Mouse (Mus musculus) mature B cell (primary cell): ENCODE data around the gene Rnase13.
"Not testable (repeated sequence)": the region's sequence is repeated elsewhere in the genome, so short reads cannot be mapped to it uniquely, and the experiment has no call there.

ENCODE experiments used
- in situ Hi-C: fragments of 300-500 bp; cut with MboI; formaldehyde crosslinking; loops from 2 replicates; pipeline ENCODE4 v1.14.3; 2019

The Rnase13 gene

GRCm38 (mm10) chr14:51922571-51922865 is at the start of gene Rnase13:
TSS of gene Rnase13 (minus strand) at chr14:51922773.
- in situ Hi-C loops = no loop called here

GRCm38 (mm10) chr14:51967400-51967799 is 44.8 kb upstream of the Rnase13 start:
- in situ Hi-C loops = no loop called here

GRCm38 (mm10) chr14:51960316-51960715 is 37.7 kb upstream of the Rnase13 start:
- in situ Hi-C loops = no loop called here

- in situ Hi-C loops = no loop called here
Measured at GRCm38 (mm10) chr14:51943336-51943735, 20.8 kb upstream of the Rnase13 start.

DNA sequence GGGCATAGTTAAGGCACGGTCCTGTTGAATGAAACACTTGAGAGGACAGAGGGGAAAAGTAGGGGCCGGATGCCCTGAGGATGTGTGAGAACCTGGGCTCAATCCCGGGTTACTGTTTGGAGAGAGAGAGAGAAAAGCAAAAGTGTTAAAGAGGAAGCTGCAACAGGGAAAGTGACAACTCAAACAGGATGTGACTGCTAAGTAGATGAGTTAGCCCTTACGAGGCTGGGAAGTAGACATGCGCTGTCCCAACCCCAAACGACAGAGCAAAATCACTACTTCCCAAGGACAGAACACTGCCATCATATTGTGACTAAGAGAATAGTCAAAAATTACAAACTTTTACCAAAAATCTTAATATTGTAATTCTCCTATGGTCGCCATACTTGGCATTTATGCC is 19.7 kb upstream of the Rnase13 start:
- in situ Hi-C loops = no loop called here

- in situ Hi-C loops = no loop called here
Measured at GRCm38 (mm10) chr14:51941577-51941976, 19.0 kb upstream of the Rnase13 start.

DNA sequence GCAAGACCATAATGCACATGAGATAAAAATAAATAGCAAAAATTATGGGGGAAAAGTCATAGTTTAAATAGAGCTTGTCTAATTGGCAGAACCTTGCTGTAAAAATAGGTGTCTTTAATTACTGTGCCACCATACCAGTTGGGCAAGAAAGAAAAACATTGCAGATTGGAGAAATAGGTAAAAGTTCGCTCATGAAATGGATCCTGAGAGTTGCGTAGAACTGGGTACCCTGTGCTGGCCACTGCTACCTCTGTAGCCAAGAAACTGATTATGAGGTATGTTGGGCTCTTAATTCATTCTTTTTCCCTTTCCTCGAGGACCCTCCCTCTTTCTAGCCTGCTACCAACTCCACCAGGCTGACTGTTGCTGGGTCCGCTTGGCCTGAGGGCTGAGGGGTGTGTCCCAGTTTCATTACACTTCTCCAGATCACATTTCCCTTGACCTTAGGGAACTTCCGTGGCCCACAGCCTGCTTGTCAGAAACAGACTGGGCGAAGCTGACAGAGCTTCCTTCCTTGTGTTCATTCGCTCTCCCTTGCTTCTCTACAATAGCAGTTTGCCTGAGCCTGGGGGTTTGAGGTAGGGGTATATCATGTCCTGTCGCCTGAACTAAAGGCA is 18.5 kb upstream of the Rnase13 start:
- in situ Hi-C loops = no loop called here

DNA sequence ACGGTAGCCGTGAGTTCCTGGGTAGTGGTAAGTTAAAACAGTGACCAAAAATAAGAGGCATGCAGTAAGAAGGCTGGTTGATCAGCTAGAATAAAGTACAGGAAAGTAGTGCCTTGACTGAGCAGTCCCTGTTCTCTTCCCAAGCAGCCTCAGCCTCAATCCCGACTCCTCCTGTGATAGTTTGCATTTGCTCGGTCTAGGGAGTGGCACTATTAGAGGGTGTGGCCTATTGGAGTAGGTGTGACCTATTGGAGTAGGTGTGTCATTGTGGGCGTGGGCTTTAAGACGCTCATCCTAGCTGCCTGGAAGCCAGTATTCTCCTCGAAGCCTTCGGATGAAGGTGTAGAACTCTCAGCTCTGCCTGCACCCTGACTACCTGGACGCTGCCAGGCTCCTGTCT is 16.4 kb upstream of the Rnase13 start:
- in situ Hi-C loops = no loop called here

GRCm38 (mm10) chr14:51932092-51933020 is 9.8 kb upstream of the Rnase13 start:
- in situ Hi-C loops = no loop called here

- in situ Hi-C loops = no loop called here
Measured at GRCm38 (mm10) chr14:51930824-51931223, 8.3 kb upstream of the Rnase13 start.

GRCm38 (mm10) chr14:51929968-51930367 is 7.4 kb upstream of the Rnase13 start:
- in situ Hi-C loops = no loop called here

DNA sequence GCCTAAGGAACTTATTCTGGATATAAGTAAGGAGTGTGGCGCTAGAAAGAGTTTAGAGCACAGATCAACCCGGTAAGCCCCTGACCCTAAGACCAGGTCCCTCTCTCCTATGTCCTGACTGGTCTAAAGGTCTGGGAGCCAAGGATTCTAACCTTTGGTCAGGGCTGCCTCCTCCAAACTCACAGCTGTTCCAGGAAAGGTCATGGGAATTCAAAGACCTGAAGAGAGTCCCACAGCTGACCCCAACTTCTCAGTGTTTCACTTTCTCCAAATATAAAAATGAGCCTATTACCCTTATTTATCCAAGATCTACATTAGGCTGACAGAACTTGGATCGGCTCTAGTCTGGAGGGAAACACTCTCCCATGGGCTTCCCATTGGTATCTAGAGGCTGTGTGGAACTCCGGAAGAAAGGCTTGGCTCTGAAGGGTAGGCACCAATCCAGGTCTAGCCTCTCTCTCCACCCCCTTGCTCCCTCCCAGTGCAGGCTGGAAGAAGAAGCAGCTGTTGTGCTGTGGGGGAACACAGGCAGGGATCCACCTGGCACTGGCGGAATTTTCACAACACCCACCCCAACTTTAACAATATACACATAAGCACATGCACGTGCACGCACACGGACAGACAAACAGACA is 6.9 kb upstream of the Rnase13 start:
- in situ Hi-C loops = no loop called here

GRCm38 (mm10) chr14:51926930-51927329 is 4.4 kb upstream of the Rnase13 start:
- in situ Hi-C loops = not testable (repeated sequence)

DNA sequence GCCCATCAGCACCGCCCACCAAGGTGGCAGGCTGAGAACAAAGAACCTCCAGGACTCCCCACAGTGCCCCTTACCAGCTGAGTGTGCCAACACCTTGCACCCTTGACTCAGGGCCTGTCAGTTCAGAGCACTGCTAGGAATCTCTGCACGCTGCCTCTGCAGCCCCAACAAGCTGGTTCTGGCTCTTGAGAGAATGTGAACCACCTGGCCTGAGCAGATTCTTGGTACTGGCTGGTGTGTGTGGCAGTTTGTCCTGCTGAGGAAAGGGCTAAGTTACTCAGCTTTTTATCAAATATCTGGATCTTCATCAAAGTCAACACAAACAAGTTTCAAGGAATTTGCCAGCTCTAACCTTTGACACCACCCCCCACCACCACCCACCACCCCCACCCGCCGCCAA is 919 bp upstream of the Rnase13 start:
- in situ Hi-C loops = no loop called here

DNA sequence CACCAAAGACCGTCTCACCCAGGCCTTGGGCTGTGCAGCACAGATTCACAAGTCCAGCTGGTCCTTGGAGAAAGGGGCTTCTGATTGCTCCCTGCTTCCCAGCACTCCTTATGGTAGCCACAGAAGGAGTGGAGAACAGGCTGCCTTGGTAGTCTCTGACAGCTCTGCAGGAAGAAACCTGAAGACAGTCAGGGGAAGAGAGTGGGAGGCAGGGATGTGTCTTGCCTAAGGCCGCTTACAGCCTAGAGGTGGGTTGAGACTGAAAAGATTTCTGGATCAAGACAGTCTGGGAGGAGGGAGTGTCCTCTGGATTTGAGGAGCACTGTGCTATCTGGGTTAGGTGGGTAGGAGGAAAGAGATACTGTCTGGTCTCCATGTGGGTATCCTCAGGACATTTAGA is 337 bp upstream of the Rnase13 start:
- in situ Hi-C loops = no loop called here

GRCm38 (mm10) chr14:51921759-51922570 is 608 bp downstream of the Rnase13 start:
- in situ Hi-C loops = no loop called here

DNA sequence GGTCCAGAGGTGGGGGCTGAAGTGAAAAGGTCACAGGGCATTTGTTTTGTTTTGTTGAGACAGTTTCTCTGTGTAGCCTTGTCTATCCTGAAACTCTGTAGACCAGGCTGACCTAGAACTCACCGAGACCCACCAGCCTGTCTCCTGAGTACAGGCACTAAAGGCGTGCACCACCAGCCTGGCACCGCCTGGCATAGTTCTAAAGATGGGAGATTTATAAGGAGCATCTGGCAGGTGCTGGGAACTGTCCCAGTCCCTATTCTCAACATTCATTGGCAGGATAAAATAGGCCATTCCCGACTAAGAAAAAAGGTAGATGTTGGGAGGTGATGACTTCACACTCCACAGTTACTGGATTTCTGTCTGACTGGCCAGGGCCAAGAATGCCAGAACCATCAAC is 3.6 kb downstream of the Rnase13 start:
- in situ Hi-C loops = no loop called here

DNA sequence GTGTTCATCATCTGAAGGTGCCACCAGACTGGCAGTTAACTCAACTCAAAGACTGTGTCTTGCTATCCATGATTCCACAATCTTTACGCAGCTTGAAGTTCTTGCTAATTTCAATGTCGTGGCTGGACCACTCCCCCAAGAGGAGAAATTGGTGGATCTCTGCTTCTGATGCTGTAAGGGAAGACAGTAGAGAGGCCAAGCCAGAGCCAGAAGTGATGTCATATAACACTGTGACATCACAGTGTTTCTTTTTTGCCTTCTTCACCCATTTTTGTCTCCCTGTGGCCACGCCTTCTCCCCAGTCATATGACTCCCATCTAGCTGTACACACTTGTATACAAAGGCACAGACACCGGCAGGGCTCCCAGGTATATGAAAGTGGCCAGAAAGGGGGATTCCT is 4.4 kb downstream of the Rnase13 start, which contains the start of gene Tppp2:
Tppp2 (plus strand) TSS at position 301 of the 400 bp plus-strand sequence.
- in situ Hi-C loops = no loop called here

- in situ Hi-C loops = no loop called here
Measured at GRCm38 (mm10) chr14:51916539-51916938, 6.0 kb downstream of the Rnase13 start.

- in situ Hi-C loops = no loop called here
Measured at GRCm38 (mm10) chr14:51915030-51915429, 7.5 kb downstream of the Rnase13 start.

GRCm38 (mm10) chr14:51913960-51914762 is 8.4 kb downstream of the Rnase13 start, which contains the start of gene Ndrg2:
TSS of gene Ndrg2 (minus strand) at chr14:51914158.
- in situ Hi-C loops = no loop called here
